Mouse (Mus musculus): ENCODE data around the gene Mettl5. TPM values are rescaled to one million over a fixed set of nuclear protein-coding genes. Genes with fewer than 3 reads are reported as not detected.

Gene Mettl5
- polyA plus RNA-seq, 1 experiment from 2014 or later = 40.7 TPM

GRCm38 (mm10) chr2:69821711-69822110 is 63.7 kb downstream of the Mettl5 start, which contains the start of gene Klhl23:
Gene Klhl23 (plus strand): TSS chr2:69821944.
- H3K36me3 ChIP-seq (ENCODE audit: control insufficient read depth, insufficient read depth) = peaks cover 4% of the 10 kb centered on the region
- 3% methylated on average over 8 of the region's 8 CpGs for WGBS
- ATAC-seq (replicated peaks; ENCODE audit: extremely low read depth, insufficient read depth, low FRiP score) = peak; percentile 49
- peak within 1 kb of the TSS; percentile 90 for H3K4me3 ChIP-seq (ENCODE audit: low read length)
- H3K9me3 ChIP-seq (replicated peaks; ENCODE audit: control insufficient read depth, low read length) = no peaks in the 10 kb centered on the region
- H3K27me3 ChIP-seq (ENCODE audit: control insufficient read depth, insufficient read depth, low read length) = no peaks in the 10 kb centered on the region
- peaks cover 16% of the 10 kb centered on the region for H3K4me1 ChIP-seq (ENCODE audit: control insufficient read depth, insufficient read depth, low read length)
- peak within 1 kb of the TSS; percentile 67 for H3K4me2 ChIP-seq (ENCODE audit: low read depth, low read length)
- peak within 1 kb of the TSS; percentile 98 for H3K27ac ChIP-seq (ENCODE audit: low read length)
- H3K9ac ChIP-seq (ENCODE audit: low read length) = peak within 1 kb of the TSS; percentile 95

Other genes starting within 250 kb of the Mettl5 start
- 10.5 and 12.5 TPM in 2 replicates for gene Bbs5, start 238.4 kb downstream of the Mettl5 start, polyA plus RNA-seq (2015; fragmentation: Nextera tagmentation; extraction: Ambion mirVana)
- gene Klhl41, start 215.5 kb downstream of the Mettl5 start, polyA plus RNA-seq (2015; fragmentation: Nextera tagmentation; extraction: Ambion mirVana) = 19.3 and 29.1 TPM in 2 replicates
- 21.2 and 21.5 TPM in 2 replicates for gene Fastkd1, start 172.1 kb downstream of the Mettl5 start, polyA plus RNA-seq (2015; fragmentation: Nextera tagmentation; extraction: Ambion mirVana)
- gene Ppig, start 163.1 kb downstream of the Mettl5 start, polyA plus RNA-seq (2015; fragmentation: Nextera tagmentation; extraction: Ambion mirVana) = 85.0 and 93.8 TPM in 2 replicates
- gene Ccdc173, start 96.0 kb downstream of the Mettl5 start, polyA plus RNA-seq (2015; fragmentation: Nextera tagmentation; extraction: Ambion mirVana) = 1.3 and 1.8 TPM in 2 replicates
- 20.4 and 22.4 TPM in 2 replicates for gene Phospho2, start 96.0 kb downstream of the Mettl5 start, polyA plus RNA-seq (2015; fragmentation: Nextera tagmentation; extraction: Ambion mirVana)
- gene Klhl23, start 63.7 kb downstream of the Mettl5 start, polyA plus RNA-seq (2015; fragmentation: Nextera tagmentation; extraction: Ambion mirVana) = 57.5 and 57.6 TPM in 2 replicates
- 177 and 193 TPM in 2 replicates for gene Ssb, start 24.1 kb downstream of the Mettl5 start, polyA plus RNA-seq (2015; fragmentation: Nextera tagmentation; extraction: Ambion mirVana)
- gene Ubr3, start 11.6 kb upstream of the Mettl5 start, polyA plus RNA-seq (2015; fragmentation: Nextera tagmentation; extraction: Ambion mirVana) = 10.5 and 11.1 TPM in 2 replicates
- 0.34 and 0.39 TPM in 2 replicates for gene Myo3b, start 153.5 kb upstream of the Mettl5 start, polyA plus RNA-seq (2015; fragmentation: Nextera tagmentation; extraction: Ambion mirVana)